Mouse (Mus musculus) limb, embryonic 13.5 days (tissue): Measurements from ENCODE around the gene Pabpn1l. TPM values are rescaled to one million over a fixed set of nuclear protein-coding genes. Genes with fewer than 3 reads are reported as not detected.

Source experiments
- ATAC-seq: fragments of 200-750 bp; cut with Nextera tagmentation; 2 replicates; pipeline ENCODE4 v1.8.0; 2017; ENCODE audit warnings: low read depth, moderate number of reproducible peaks, moderate TSS enrichment; ENCODE audit not compliant: low FRiP score
- H3K27ac ChIP-seq: fragments of 300-500 bp; sonication (generic); 2 replicates; pipeline ENCODE4 v1.5.1; 2015; ENCODE audit warnings: inconsistent platforms, mild to moderate bottlenecking, moderate library complexity
- H3K27me3 ChIP-seq: fragments of 300-500 bp; sonication (generic); 2 replicates; pipeline ENCODE4 v1.6.1; 2015; ENCODE audit warnings: mild to moderate bottlenecking, inconsistent platforms
- H3K36me3 ChIP-seq: fragments of 300-500 bp; sonication (generic); 2 replicates; pipeline ENCODE4 v1.6.1; 2015; ENCODE audit warnings: inconsistent platforms, mild to moderate bottlenecking, moderate library complexity
- H3K4me1 ChIP-seq: fragments of 300-500 bp; sonication (generic); 2 replicates; pipeline ENCODE4 v1.6.1; 2015; ENCODE audit warnings: inconsistent platforms
- H3K4me2 ChIP-seq: fragments of 300-500 bp; sonication (generic); replicated peaks from 2 replicates; pipeline ENCODE4 v1.6.1; 2015; ENCODE audit warnings: inconsistent platforms, mild to moderate bottlenecking, moderate library complexity
- H3K4me3 ChIP-seq: fragments of 300-500 bp; sonication (generic); 2 replicates; pipeline ENCODE4 v1.5.1; 2015; ENCODE audit warnings: moderate library complexity, mild to moderate bottlenecking, inconsistent platforms
- H3K9ac ChIP-seq: fragments of 300-500 bp; sonication (generic); 2 replicates; pipeline ENCODE4 v1.6.1; 2015; ENCODE audit warnings: mild to moderate bottlenecking, inconsistent platforms
- H3K9me3 ChIP-seq: fragments of 300-500 bp; sonication (generic); 2 replicates; pipeline ENCODE4 v1.6.1; 2016; ENCODE audit warnings: inconsistent platforms
- WGBS: fragments of 180-500 bp; shearing (Covaris S2); methylation state at CpG from one replicate; pipeline ENCODE4 v1.1.7; 2015; 5-methylcytosine and 5-hydroxymethylcytosine counted together
- polyA plus RNA-seq: library from polyadenylated mRNA; unstranded; fragments of >200 nt; fragmentation: Nextera tagmentation; extraction: Ambion mirVana; gene quantifications from 2 replicates; pipeline ENCODE4 v1.2.1, GENCODE M21; 2015

Pabpn1l gene
- polyA plus RNA-seq, 1 experiment from 2014 or later, result not detected

DNA sequence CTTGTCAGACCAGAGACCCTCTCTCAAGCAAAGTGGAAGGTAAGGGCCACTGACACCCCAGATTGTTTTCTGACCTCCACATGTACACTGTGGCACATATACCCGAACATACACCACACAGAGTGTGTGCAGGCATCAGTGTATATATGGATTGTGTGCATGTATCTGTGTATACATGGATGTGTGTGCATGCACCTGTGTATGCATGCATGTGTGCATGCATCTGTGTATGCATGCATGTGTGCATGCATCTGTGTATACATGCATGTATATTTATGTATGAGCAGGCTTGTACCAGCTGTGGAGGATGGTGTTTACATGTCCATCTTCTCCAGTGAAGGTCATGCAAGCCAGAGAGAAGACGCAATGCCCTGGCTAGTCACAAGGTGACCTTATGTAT lies 39.4 kb upstream of the Pabpn1l start:
- Histone ChIP-seq H3K9me3 (no peaks in the 10 kb centered on the region), H3K27ac (peak overlapping the region; percentile 82; the same call in 1 of the 2 replicates), H3K4me1 (peaks cover 98% of the 10 kb centered on the region), H3K36me3 (no peaks in the 10 kb centered on the region), H3K27me3 (no peaks in the 10 kb centered on the region), H3K9ac (no peak overlapping the region), H3K4me3 (no peak overlapping the region), H3K4me2 (no peak overlapping the region)
- ATAC-seq, result no peak
- 75% methylated on average over 2 of the region's 2 CpGs for WGBS

DNA sequence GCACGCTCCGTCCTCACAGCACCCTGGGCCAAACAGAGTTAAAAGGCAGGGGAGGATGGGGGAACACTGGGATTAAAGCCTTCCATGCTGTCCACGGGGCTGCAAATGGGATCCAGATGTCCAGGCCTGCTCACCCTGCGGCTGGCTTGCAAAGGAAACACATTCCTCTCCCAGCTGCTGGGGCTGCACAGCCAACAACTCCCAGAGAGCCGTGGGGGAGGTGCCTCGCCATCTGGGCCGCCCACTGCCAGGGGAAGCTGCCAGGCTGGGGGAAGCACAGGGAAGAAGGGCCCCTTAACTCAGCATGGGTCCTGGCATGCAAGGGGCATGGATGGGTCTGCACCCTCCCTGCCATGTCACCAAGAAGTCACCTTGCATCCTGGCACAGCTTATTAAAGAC lies 38.6 kb upstream of the Pabpn1l start:
- H3K27me3 ChIP-seq, result no peaks in the 10 kb centered on the region
- 4% methylated on average over 7 of the region's 7 CpGs for WGBS
- no peak overlapping the region for H3K4me3 ChIP-seq
- peaks cover 90% of the 10 kb centered on the region for H3K4me1 ChIP-seq
- H3K4me2 ChIP-seq, result peak overlapping the region; percentile 44
- peak overlapping the region; percentile 82 for H3K27ac ChIP-seq
- peak; percentile 76 for ATAC-seq
- no peaks in the 10 kb centered on the region for H3K9me3 ChIP-seq
- no peak overlapping the region for H3K9ac ChIP-seq
- H3K36me3 ChIP-seq, result no peaks in the 10 kb centered on the region

DNA sequence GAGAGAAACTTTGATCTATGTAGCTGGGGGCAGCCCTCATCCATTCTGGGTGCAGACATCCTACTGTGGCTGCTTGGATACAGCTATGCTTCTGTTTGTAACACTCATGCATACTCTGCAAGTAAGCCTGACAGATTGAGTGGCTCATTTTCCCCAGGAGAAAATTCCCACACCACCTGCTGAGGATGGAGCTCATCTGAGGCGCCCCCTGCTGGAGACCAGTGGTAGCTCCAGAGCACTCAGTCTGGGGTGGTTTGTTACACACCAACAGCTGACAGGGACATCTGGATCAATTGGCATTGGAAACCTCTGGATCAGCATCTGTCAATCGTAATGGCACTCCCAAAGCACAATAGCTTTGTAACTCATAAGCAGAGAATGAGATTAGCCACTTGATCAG lies 37.5 kb upstream of the Pabpn1l start:
- H3K9ac ChIP-seq, result no peak overlapping the region
- no peaks in the 10 kb centered on the region for H3K9me3 ChIP-seq
- no peak overlapping the region for H3K27ac ChIP-seq
- H3K4me1 ChIP-seq, result peaks cover 85% of the 10 kb centered on the region
- ATAC-seq, result no peak
- H3K4me2 ChIP-seq, result no peak overlapping the region
- WGBS, result 79% methylated on average over 2 of the region's 2 CpGs
- no peaks in the 10 kb centered on the region for H3K36me3 ChIP-seq
- no peaks in the 10 kb centered on the region for H3K27me3 ChIP-seq
- H3K4me3 ChIP-seq, result no peak overlapping the region

DNA sequence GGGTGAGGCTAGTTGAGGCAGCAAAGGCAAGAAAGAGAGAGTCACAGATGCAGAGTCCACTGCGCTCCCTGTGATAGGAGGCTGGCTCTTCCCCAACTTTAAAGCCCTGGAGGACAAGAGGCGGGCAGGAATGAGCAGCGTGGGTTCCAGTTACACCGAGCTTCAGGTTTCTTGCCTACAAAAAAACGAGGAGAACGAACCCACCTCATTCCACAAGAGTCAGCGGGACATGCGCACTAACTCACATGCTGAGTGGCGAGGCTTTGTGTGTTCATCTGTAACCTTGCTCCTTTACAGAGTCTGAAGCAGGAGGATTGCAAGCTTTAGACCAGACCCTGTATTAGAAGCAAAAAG lies 36.2 kb upstream of the Pabpn1l start:
- H3K27ac ChIP-seq, result peak overlapping the region; percentile 86
- 13% methylated on average over 9 of the region's 9 CpGs for WGBS
- peak overlapping the region; percentile 12 for H3K4me3 ChIP-seq
- peak overlapping the region; percentile 50 for H3K4me2 ChIP-seq
- no peaks in the 10 kb centered on the region for H3K9me3 ChIP-seq
- H3K9ac ChIP-seq, result no peak overlapping the region
- 0 out of 2 replicates have a peak, but pooled peaks have one; percentile 12 for ATAC-seq
- H3K36me3 ChIP-seq, result no peaks in the 10 kb centered on the region
- no peaks in the 10 kb centered on the region for H3K27me3 ChIP-seq
- peaks cover 77% of the 10 kb centered on the region for H3K4me1 ChIP-seq

DNA sequence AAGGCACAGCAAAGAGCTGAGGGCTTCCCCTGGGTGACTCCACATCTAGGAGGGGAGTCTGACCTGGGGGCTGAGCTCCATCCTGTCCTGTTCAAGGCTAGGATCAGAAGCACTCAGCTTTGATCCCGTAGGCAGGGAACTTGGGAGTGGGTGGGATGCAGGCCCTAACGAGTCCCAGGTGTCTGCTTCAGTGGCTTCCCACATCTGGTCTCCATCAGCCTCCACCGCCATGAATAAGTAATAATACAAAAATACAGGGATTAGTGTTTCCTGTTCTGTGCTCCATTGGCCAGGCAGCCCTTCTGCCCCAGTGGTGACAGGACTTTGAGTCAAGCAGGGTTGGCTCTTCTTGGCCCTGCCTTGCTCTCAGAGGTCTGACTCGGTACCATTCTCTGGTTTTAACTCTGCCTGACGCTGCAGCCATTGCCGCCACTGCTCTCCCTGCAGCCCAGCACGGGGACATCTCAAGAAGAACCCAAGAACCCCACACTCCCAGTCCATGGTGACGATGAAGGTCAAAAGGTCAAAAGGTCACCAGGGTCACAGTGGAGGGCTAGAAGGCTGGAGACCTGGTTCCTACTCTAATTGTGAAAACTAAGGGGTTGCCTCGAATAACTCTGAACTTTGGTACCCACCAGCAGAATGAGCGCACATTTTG lies 35.7 kb upstream of the Pabpn1l start:
- Histone ChIP-seq H3K4me3 (no peak overlapping the region; the same call in 1 of the 2 replicates), H3K36me3 (no peaks in the 10 kb centered on the region), H3K27ac (peak overlapping the region; percentile 86), H3K27me3 (no peaks in the 10 kb centered on the region), H3K4me1 (peaks cover 77% of the 10 kb centered on the region), H3K9ac (no peak overlapping the region), H3K9me3 (no peaks in the 10 kb centered on the region), H3K4me2 (peak overlapping the region; percentile 50)
- WGBS, result 17% methylated on average over 10 of the region's 10 CpGs
- ATAC-seq, result peak; percentile 65

DNA sequence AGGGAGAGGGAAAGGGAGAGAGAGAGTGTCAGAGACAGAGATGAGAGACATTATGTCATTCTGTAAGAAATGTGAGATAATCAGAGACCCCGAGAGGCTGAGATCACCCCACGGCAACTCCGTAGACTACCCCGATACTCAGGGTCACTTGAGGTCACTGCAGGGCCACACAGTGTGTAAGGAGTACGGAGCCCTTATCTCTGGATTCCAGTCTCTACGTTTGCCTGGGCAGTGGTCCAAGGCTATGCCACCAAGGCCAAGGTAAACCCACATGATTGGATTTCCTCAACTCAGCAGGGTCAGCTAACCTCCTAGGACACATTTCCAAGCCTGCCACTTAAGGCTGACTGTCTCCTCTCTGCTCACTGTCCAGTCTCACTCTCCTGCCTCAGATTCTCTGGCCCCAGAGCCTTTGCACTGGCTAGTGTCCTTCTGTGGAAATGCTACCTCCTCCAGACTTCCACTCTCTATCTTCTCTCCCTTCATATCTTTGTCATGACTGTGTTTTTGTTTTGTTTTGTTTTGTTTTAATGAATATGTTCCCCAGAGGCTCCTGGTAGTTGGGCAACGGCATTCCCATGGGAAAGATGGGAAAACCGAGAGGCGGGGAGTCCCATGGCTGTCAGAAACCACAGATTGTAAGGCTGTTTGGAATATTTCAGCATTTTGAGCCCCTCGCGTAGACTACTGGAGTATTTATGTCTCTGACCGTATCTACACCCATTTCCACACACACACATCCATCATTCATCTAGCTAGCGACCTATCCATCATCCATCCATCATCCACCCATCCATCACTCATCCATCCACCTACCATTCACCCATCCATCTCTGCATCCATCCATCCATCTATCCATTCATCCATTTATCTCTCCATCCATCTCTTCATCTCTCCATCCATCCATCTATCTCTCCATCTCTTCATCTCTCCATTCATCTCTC lies 33.8 kb upstream of the Pabpn1l start:
- H3K9ac ChIP-seq, result no peak overlapping the region
- no peaks in the 10 kb centered on the region for H3K36me3 ChIP-seq
- no peak overlapping the region for H3K4me3 ChIP-seq
- H3K4me1 ChIP-seq, result peaks cover 75% of the 10 kb centered on the region
- WGBS, result 85% methylated on average over 13 of the region's 13 CpGs
- H3K9me3 ChIP-seq, result no peaks in the 10 kb centered on the region
- H3K27ac ChIP-seq, result no peak overlapping the region
- H3K27me3 ChIP-seq, result 0 out of 2 replicates have a peak, but pooled peaks cover 2% of the 10 kb centered on the region
- ATAC-seq, result no peak
- H3K4me2 ChIP-seq, result no peak overlapping the region

DNA sequence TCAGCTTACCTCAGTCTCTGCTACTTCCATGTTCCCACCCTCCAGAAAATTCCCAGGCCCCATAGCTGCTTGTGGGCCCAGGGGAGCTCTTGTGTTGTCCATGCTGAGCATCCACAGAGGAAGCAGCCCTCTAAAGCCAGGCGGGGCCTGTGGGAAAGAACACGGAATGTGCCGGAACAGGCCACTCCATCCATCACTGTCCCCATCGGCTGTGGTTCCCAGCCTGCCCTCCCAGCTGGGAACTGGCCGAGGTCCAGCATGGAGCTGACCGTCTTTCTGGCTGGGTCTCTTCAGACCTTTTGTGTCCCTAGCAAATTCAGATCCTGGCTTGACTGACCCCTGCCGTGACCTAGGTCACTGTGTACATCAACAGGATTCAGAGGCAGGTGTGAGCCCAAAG lies 32.2 kb upstream of the Pabpn1l start:
- H3K9me3 ChIP-seq, result no peaks in the 10 kb centered on the region
- 69% methylated on average over 7 of the region's 7 CpGs for WGBS
- no peak overlapping the region for H3K27ac ChIP-seq
- H3K4me2 ChIP-seq, result no peak overlapping the region
- H3K36me3 ChIP-seq, result no peaks in the 10 kb centered on the region
- no peak overlapping the region for H3K9ac ChIP-seq
- ATAC-seq, result no peak
- H3K4me1 ChIP-seq, result peaks cover 71% of the 10 kb centered on the region
- 0 out of 2 replicates have a peak, but pooled peaks cover 2% of the 10 kb centered on the region for H3K27me3 ChIP-seq
- H3K4me3 ChIP-seq, result no peak overlapping the region

DNA sequence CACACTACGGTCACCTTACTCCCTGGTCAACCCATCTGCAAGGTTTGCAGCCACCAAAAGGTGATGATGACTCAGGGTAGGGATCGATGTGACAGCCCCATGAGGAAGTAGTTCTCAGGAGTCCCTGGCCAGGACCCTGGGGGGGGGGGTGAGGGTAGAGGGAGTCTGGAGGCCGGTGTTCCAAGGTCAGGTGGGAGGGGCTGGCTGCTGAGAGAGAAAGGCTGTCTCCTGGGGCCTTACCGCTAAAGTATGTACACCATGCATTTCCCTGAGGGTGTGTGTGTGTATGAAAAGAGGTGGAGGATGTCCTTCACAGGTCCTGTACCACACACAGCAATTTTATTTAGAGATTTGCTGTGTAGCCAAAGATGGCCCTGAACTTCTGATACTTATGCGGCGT lies 30.1 kb upstream of the Pabpn1l start:
- no peak overlapping the region for H3K4me3 ChIP-seq
- H3K9ac ChIP-seq, result no peak overlapping the region
- no peak overlapping the region for H3K27ac ChIP-seq
- no peaks in the 10 kb centered on the region for H3K36me3 ChIP-seq
- H3K4me1 ChIP-seq, result peaks cover 67% of the 10 kb centered on the region
- H3K27me3 ChIP-seq, result 0 out of 2 replicates have a peak, but pooled peaks cover 2% of the 10 kb centered on the region
- no peaks in the 10 kb centered on the region for H3K9me3 ChIP-seq
- ATAC-seq, result no peak
- H3K4me2 ChIP-seq, result no peak overlapping the region
- WGBS, result 53% methylated on average over 6 of the region's 6 CpGs

DNA sequence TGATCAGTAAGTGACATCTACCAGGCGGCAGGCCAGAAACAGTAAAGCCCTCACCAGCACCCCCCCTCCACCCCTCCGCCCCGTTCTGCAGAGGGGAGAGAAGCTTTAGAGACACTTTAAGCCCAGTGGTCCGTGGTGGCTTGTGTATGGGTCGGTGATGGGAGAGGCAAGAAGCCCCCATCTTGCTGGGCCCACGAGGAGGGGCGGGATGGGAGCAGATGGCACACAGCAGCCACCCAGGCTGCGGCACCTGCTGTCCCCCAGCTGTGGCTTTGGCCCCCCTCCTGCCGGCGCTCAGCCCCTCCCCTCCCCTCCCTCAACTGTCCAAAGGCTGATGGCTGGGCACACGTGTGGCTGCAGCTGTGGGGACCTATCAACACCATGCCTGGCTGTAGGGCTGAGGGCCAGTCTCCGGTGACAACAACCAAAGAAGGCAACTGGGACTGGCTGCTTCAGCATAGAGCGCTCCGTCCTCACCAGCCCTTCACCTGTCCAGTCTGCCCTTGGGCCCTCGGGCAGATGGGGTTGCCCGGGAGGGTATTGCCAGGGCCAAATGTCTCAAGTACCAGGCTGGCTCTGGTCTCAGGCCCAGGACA lies 28.9 kb upstream of the Pabpn1l start:
- no peaks in the 10 kb centered on the region for H3K9me3 ChIP-seq
- H3K9ac ChIP-seq, result no peak overlapping the region
- no peak overlapping the region for H3K4me2 ChIP-seq
- no peaks in the 10 kb centered on the region for H3K36me3 ChIP-seq
- ATAC-seq, result peak; percentile 62
- H3K27ac ChIP-seq, result no peak overlapping the region
- H3K4me3 ChIP-seq, result no peak overlapping the region
- 0 out of 2 replicates have a peak, but pooled peaks cover 2% of the 10 kb centered on the region for H3K27me3 ChIP-seq
- WGBS, result 63% methylated on average over 16 of the region's 16 CpGs
- H3K4me1 ChIP-seq, result peaks cover 60% of the 10 kb centered on the region

DNA sequence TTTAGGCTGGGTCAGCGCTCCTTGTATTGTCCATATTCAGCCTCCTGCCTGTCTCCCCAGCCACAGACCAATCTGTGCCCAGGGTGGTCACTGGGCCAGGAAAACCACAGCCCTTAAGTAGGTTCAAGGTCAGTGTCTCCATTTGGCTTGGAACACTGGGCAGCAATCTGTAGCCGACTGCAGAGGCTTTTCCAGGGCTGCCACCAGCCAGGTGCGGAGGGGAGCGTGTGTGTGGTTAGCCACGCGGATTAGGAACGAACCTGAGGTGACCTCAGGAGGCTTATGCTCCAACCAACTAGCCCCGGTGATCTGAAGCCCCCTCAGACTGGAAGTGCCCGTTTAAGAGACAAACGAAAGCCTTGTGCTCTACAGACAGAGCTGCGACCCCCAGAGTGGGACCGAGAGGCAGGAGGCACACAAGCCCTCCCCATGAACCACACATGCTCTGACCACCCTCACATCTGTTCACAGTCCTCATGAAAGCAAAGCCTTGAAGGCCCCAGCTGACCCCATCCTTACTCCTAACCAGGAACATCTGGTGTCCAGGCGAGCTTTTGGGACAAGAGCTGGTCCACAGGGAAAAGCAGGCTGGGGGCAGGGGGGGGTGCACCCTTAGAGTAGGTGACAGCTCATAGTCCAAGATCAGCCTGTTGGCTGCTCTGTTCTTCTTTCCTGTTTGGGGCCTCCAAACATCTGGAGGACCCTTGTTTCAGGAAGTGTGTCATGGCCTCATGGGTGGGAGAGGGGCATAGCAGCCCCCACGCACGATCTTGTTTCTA lies 25.8 kb upstream of the Pabpn1l start:
- Histone ChIP-seq H3K27ac (no peak overlapping the region; the same call in 1 of the 2 replicates), H3K9ac (no peak overlapping the region), H3K4me3 (no peak overlapping the region), H3K4me2 (no peak overlapping the region), H3K9me3 (no peaks in the 10 kb centered on the region), H3K27me3 (0 out of 2 replicates have a peak, but pooled peaks cover 2% of the 10 kb centered on the region), H3K4me1 (peaks cover 45% of the 10 kb centered on the region), H3K36me3 (no peaks in the 10 kb centered on the region)
- ATAC-seq, result no peak
- 32% methylated on average over 15 of the region's 15 CpGs for WGBS

DNA sequence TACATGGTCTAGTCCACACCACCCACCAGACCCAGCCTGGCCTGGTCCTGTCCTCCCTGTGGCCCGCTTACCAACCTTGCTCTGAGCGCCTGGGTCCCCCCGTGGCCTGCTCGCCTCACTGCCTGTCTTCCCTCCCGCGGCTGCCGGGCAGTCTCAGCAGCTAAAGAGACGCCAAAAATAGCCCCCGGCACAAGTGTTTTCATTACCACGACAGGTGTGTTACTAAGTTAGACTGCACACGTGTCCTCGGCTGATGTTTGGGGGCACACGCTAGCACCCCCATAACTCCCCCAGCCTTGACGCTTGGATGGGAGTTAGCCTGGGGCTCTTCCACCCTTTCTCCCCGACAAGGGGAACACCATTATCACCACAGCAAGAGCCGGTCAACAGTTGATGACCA lies 23.8 kb upstream of the Pabpn1l start:
- Histone ChIP-seq H3K27me3 (no peaks in the 10 kb centered on the region), H3K9me3 (no peaks in the 10 kb centered on the region), H3K4me1 (peaks cover 38% of the 10 kb centered on the region), H3K4me2 (no peak overlapping the region), H3K36me3 (no peaks in the 10 kb centered on the region), H3K27ac (no peak overlapping the region), H3K9ac (no peak overlapping the region), H3K4me3 (no peak overlapping the region)
- WGBS, result 89% methylated on average over 16 of the region's 16 CpGs
- no peak for ATAC-seq
